Mouse (Mus musculus) layer of hippocampus, postnatal 36 days (tissue): ENCODE results near the gene Grhpr. TPM values are rescaled to one million over a fixed set of nuclear protein-coding genes. Genes with fewer than 3 reads are reported as not detected.
"Not testable (repeated sequence)": the region's sequence is repeated elsewhere in the genome, so short reads cannot be mapped to it uniquely, and the experiment has no call there.

Experiments used
- DNase-seq, 2 experiments: peaks; one replicate each; pipeline ENCODE4 v3.0.0; 2022
- total RNA-seq, 2 experiments: library from RNA; stranded (reverse); gene quantifications; 2 replicates each; pipeline ENCODE4 v1.2.3; 2021

The Grhpr gene
- 10 to 100 TPM; 24.5 to 27.0 TPM for total RNA-seq

DNA sequence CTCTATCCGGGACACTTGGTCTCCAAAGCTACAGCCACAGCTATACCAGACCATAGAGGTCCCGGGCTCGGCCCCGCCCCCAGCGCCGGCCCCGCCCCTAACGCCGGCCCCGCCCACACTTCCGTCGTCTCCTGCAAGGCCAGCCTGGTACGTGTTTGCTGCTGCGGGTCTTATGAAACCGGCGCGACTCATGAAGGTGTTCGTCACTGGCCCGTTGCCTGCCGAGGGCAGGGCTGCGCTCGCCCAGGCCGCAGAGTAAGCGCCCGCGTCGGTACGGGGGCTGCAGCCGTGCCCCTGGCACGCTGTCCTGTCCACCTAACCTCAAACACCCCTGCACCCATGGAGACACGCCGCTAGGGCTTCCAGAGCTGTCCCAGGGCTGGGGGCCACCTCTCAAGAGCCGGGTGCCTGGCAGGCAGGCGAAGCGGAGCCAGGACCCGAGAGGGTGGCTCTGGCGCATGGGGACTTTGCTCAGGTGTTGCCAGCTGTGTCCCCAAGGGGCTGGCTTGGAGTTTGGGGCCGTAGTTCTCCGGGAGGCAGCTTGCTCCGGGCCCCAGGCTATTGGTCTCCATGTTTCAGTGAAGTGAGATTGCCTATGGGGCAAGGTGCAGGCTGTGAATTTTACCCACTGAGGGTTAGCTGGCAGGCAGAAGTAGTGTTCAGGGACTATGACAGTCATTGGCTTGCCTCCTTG is at the start of gene Grhpr:
Gene Grhpr (plus strand): TSS at position 116 of the 694 bp plus-strand sequence.
- DNase-seq, result peak; percentile 58 to 70

DNA sequence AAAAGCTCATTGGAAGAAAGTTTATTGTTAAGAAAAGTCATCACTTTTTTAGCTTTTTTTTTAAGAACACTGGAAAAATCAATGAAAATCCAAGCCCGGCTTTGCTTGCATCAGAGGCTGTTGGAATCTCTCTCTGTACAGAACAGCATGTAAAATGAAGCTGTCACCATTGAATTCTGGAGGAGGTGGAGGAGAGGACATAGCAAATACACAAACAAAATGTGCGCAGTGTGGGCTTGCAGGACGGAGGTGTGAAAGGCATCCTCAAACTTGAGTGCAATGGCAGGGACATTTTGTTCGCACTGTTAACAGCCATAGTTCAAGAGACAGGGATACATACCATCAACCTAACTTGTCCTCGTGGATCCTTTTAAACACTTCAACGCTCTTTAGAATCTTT is 49.5 kb upstream of the Grhpr start:
- peak in 1 of 2 experiments; percentile 16 for DNase-seq

GRCm38 (mm10) chr4:44938359-44939340 is 42.5 kb upstream of the Grhpr start:
- DNase-seq, result no peak

- DNase-seq, result no peak
These were observed 41.5 kb upstream of the Grhpr start for GRCm38 (mm10) chr4:44939576-44940249.

DNA sequence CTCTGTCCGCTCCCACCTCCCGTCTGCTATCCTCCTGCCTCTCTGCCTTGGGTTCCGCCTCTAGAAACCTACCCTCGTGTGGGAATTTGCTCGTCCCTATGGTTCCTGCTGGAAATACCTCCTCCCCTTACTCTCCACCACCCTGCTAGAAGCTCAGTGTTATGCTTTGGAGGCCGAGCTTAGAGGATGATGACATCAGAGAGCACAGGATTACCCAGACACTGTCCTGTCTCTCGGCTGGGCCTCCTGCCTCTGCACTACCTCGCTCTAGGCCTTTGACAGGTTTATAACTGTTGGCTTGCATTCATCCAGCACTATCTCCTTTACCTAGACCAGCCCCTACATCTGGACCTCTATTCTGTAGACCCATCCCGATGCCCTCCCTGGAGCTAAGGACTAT is 40.9 kb upstream of the Grhpr start:
- no peak for DNase-seq

GRCm38 (mm10) chr4:44942237-44942636 is 39.0 kb upstream of the Grhpr start:
- no peak for DNase-seq

DNA sequence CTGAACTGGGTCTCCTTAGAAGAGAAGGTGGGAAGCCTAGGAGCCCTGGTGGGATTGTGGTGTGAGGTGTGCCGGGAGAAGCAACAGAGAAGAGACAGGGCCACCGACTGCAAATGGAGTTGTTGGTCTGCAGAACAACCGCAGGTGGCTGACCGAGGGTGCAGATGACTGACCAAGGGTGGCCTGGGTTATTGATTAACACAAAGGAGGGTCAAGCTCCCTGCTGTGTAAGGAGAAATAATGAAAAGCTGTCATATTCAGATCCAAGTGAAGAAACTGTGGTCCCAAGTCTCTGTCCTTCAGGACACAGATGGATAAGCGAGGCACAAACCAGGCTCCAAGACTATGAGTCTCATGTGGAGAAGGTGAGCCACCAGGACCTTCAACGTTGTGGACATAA is 37.7 kb upstream of the Grhpr start:
- DNase-seq, result no peak

DNA sequence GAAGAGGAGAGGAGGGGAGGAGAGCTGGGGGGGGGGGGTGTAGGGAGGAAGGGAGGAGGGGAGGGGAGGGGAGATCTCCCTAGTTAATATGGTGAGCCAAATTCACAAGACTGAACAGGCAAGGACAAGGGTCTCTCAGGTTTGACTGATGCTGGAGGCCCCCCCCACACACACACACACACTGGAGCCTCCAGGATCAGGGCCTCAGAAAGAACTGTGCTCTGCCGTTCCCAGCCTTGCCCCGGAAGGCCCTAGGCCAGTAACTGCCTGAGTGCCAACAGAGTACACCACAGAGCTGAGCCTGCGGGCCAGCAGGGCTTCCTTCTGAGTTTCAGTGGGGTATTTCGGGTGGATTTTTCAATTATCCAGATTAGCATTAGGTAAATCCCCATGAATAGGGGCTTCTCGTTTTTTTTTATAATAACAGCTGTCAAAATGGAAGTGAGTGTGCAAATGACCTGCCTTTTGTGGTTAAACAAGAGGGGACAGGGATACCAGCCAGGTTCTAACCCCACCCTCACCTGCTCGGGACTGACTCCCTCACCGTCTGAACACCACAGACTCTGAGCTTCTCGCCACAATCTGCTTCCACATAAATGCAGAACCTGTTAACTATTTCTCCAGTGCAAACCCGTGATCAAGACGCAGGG is 36.6 kb upstream of the Grhpr start:
- no peak for DNase-seq

DNA sequence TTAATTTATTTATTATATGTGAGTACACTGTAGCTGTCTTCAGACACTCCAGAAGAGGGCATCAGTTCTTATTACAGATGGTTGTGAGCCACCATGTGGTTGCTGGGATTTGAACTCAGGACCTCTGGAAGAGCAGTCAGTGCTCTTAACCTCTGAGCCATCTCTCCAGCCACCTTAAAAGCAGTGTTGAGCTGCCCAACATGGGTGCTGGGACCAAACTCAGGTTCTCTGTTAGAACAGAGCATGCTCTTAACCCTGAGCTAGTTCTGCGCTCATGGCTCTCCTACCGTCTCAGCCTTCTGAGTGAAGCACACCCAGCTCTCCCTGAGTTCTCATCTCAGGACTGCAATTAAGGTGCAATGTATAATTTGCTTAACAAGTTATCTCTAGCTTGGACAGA is 35.1 kb upstream of the Grhpr start:
- not testable (repeated sequence) for DNase-seq

DNA sequence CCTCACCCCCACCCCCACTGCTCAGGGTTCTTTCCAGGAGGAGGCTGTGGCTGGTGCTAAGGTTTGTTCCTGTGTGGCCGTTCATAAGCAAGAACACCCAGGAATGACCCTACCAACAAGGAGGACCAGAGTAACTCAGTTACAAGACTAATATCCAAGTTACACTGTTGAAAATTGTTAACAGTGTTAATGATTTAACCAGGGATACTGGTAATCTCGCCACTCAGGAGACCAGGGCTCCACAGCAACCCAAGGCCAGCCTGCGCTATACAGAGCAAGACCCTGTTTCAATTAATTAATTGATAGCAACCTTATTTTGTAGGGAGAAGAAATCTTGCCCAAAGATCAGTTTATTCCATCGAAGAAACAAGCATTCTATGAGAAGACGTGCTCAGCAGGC is 33.7 kb upstream of the Grhpr start:
- DNase-seq, result no peak

DNA sequence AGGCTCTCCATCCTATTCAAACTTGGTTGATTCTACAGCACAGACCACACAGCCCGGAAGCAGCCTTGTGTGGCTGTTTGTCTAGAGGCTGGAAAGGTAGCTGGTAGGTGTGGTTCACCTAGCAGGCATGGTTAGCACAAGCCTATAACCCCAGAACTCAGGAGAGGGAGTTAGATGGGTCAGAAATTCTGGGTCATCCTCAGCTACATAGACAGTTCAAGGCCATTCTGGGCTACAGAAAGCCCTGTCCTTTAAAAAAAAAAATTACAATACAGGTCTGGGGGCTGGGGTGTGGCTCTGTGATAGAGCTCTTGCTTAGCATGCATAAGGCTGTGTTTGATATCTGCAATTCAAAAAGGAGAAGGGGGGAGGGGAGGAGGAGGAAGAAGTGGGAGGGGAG is 32.9 kb upstream of the Grhpr start:
- no peak for DNase-seq

DNA sequence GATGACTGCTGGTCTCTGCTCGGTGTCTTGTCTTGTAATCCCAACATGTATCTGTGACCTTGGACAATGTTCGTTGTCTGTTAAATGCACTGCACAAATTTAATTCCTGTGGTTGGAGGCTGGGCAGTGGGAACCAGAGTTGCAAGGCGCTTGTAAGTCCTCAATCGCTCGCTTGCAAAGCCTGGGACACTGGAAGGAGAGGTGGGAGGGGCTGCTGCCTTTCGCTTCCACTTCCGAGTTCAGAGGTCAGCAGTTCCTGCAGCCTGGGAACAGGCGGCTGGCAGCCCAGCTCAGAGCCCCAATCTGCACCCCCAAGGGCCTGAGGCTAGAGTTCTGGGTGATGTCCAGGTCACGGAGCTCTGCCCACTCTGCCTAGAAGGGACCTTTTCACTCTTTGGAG is 28.2 kb upstream of the Grhpr start:
- no peak for DNase-seq

DNA sequence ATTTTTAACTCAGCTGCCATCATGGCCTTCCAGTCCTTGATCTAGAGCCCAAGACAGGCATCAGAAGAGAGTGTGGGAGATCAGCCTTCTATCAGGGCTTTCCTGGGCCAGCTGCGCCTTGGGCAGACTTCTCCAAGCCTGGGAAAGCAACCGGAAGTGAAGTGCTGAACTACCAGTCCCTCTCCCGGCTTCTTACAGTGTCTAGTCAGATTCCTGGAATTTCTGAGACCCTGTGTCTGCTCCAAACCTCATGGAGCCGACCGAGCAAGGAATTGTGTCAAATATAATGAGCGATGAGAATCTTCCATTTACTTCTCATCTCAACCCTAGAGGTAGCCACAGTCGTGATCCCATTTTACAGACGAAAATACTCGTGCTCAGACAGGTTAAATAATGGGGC is 22.4 kb upstream of the Grhpr start:
- no peak for DNase-seq

- DNase-seq, result no peak
These were observed 22.0 kb upstream of the Grhpr start for GRCm38 (mm10) chr4:44959220-44959619.

DNA sequence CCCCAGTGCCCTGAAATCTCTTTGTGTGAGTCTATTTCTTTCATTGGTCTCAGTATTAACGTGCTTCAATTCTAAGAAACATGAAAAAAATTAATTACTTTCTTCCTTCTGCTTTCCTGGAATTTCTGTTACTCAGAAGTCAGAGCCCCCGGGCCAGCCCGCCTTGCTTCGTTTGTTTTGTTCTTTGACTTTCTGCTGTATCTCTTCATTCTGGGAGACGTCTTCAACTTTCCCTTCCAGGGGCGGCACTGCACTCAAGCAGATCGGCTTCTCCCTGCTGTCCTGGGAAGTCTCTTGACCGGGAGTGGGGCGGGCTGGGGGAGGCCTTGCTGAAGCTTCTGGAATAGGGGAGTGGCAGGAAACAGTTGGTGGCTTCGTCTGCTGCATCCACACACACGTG is 18.0 kb upstream of the Grhpr start:
- DNase-seq, result no peak

DNA sequence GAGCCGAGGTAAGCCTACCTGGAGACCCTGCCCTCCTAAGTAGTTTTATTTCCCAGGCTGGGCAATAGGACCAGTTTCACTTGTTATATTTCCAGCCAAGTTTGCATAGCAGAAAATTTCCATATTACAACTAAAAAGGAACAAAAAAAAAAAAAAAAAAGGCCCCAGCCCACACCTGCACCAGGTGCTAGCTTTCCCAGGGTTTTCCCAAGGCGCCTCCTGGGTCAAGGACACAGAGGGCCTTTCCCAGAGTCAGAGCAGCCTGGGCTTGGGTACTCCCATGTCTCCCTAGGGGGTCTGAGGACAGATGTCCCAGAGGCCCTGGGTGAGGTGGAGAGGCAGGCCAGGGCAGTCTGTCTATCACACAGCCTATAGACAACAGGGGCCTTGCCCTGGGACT is 16.0 kb upstream of the Grhpr start:
- DNase-seq, result no peak

DNA sequence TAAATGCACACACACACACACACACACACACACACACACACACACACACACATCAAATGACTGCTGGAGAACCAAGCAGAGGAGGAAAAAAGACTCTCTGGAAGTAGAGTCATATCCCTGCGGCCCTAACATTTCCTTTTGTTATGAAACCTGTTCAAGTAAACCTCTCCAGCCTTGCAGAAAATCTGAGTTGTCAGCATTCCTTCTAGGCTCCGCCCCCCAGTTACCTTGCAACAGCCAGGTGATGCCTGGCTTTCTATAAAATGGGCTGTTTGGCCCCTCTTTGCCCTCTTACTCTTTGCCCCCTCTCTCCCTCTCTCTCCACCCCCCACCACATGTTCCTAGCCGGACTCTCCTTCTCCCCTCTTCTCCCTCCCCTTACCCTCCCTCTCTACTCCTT is 15.5 kb upstream of the Grhpr start:
- DNase-seq, result no peak

DNA sequence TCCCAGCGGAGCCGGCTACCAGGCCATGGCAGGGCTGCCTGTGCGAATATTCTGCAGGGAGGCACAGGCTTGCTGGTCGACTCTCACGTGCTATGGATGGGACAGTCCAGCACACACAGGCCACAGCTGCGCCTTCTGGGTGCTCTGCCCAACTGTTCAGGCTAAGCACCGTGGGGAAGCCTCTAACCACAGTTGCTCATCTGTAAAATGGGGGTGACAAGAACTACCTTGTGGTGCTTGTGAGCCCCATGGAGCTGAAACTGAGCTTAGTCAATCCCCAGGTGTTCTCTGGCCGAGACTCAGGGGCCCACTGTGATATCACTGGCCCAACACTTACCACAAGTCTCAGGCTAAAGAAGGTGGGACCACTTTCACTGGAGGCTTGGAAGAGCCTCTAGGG is 13.8 kb upstream of the Grhpr start:
- DNase-seq, result no peak

- no peak for DNase-seq
These were observed 11.1 kb upstream of the Grhpr start for GRCm38 (mm10) chr4:44970056-44970455.

- peak in 1 of 2 experiments; percentile 34 for DNase-seq
These were observed 10.5 kb upstream of the Grhpr start for GRCm38 (mm10) chr4:44970612-44971110.

GRCm38 (mm10) chr4:44973450-44973849 is 7.7 kb upstream of the Grhpr start:
- peak; percentile 88 to 89 for DNase-seq

GRCm38 (mm10) chr4:44973871-44974270 is 7.3 kb upstream of the Grhpr start:
- no peak for DNase-seq
